Mouse (Mus musculus): ENCODE data around the gene Mrvi1.

Mrvi1 gene

DNA sequence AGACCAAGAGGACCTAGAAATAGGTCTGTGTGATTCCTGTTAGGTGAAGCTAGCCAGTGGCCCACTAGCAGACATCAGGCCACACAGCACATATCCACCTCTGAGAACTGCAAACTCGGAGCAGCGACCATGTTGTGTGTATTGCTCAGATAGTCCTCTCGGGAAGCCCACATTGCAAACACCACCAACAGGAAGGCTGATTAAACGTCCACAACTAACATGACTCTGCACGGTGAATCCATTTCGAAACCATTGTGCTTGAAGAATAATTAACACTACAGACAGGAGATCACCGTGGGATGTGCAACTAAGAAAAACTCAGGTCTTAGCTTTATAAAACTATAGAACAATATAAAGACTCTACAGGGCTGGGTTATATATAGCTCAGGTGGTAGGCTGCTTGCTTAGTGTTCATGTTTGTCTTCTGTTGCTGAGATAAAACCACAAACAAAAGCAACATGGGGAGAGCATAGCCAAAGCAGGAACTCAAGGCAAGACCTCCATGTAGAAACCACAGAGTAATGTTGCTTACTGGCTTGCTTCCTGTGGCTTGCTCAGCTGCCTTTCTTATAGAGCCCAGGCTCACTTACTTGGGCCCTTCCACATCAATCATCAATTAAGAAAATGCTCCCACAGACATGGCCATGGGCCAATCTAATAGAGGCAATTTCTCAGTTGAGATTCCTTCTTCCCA is 4.4 kb downstream of the Mrvi1 start:
- no peak for DNase-seq

DNA sequence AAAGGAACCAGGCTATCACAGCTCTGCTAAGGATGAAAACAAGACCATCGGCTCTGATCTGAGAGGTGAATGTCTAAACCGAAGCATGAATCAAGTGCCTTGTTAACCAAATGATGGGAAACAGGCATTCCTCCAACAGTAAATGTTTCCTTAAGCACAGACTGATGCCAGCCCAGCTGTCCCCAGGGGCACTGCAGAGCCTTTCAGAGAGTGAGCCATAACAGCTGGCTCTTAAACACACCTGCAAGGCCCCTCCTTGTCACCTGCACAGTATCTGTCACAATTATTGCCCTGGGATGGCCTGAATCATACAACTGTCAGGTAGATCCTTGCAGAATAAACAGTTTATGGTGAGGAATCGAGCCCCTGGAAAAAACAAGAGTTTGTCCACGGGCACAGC is 8.8 kb downstream of the Mrvi1 start:
- no peak for DNase-seq

DNA sequence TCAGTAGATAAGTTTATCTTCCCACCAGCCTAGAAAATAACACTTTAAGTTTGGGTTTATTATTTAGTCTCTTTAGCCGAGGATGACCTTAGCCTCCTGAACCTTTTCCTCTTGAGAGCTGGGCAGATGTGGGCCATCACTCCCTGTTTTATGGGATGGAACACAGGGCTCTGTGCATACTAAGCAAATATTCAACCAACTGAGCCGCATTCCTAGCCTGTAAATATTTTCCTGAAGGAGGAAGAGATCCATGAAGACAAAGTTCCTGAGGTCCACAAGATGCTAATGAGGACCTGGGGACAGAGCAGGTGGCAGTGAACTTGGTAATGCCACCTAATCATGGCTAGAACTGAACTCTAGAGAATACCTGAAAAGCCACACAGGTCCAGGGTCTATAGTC is 9.5 kb downstream of the Mrvi1 start:
- DNase-seq, result no peak

- no peak for DNase-seq
Observed at GRCm38 (mm10) chr7:110967373-110967772, 14.9 kb downstream of the Mrvi1 start.

- no peak for DNase-seq
Observed at GRCm38 (mm10) chr7:110966853-110967252, 15.4 kb downstream of the Mrvi1 start.

DNA sequence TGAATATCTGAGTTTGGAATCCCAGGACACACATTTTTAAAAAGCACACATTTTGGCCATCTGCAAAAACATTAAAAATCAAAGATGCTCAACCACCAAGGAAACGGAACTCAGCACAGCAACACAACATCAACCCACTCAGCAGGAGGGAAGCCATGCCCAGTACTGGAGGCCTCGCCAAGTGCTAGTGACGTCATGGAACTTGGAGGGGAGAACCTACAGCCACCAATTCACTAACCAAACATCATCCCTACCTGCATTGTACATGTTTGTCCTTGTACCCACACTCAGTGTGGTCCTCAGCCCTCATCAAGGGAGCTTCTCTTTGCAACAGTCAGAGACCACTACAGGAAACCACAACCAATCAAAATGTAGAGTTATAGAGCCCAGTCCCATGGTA is 16.9 kb downstream of the Mrvi1 start:
- DNase-seq, result peak; percentile 16

- DNase-seq, result no peak
Observed at GRCm38 (mm10) chr7:110963655-110963997, 18.6 kb downstream of the Mrvi1 start.

GRCm38 (mm10) chr7:110962943-110963654 is 19.2 kb downstream of the Mrvi1 start:
- DNase-seq, result no peak

DNA sequence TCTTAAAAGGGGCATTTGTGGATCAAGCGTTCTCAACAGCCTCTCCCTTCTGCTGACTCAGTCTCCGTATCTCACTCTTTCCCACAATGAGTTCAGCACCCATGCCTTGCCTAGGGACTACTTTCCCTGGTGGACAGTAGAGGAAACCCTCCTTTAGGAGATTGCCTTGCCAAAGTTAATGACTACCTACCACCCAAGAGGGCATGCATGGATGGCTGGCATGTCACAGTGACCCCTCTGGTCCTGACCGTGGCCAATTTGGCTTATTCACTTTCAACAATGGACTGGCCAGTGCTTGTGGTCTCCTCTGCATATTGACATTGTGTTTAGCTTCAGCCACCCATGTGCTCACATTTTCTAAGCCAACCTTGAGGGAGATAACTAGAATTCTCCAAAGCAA is 19.8 kb downstream of the Mrvi1 start:
- DNase-seq, result no peak

GRCm38 (mm10) chr7:110956422-110957170 is 25.7 kb downstream of the Mrvi1 start:
- DNase-seq, result no peak

- no peak for DNase-seq
Observed at GRCm38 (mm10) chr7:110955576-110955975, 26.7 kb downstream of the Mrvi1 start.

GRCm38 (mm10) chr7:110954072-110954858 is 28.0 kb downstream of the Mrvi1 start:
- DNase-seq, result no peak

DNA sequence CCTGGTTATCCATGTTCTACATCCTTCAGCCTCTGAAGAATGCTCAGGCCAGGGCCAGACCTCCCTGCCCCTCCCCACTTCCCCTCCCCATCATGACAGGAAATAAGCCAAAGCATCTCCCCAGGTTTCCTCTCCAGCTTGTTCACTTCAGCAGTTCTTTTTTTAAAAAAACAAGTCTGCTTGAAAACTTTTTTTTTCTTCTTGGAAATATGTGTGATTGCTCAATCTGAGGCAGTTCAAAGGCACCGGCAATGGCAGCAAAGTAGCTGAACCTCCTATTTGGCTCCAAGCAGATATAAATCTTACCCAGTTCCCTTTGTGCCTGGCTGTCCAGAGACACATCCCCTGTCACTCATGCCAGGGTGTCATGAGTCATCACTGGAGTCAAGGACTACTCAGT is 29.1 kb downstream of the Mrvi1 start:
- DNase-seq, result no peak

- DNase-seq, result no peak
Observed at GRCm38 (mm10) chr7:110950621-110950925, 31.7 kb downstream of the Mrvi1 start.

DNA sequence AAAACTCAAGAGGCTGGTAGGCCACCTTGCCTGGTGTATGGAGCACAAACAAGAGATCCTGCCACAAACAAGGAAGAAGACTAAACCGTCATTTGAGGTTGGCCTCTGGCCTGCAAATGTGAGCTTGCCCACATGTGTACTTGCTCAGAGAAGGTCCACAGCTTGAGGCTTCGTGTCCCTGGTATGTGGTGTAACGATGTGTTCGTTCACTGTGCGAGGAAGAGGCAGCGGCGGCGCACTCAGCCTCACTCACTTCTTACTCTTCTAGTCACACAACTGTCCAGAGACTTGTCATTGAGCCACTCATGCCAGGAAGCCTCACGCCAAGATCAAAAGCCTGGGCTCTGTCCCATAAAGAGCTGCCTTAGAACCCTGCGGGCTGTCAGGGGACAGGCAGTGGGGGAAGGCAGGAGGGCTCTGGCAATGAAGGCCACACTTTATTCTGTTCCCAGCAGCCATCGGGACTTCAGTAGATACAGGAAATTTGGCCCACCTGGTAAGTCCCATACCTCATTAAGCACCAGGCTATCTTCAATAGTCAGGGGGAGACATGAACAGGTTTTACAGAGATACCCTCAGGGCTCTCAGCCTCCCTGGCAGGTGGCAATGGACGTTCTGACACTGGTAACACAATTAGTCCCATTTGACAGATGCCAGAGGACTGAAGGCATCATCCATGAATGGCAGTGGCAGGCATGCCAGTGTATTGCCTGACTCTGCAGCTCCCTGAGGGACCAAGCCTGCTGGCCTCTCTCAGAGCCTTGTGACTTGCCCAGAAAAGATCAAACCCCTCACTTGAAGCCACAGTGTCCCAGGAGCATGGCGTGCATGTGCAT is 32.3 kb downstream of the Mrvi1 start:
- DNase-seq, result no peak

- no peak for DNase-seq
Observed at GRCm38 (mm10) chr7:110948579-110948978, 33.7 kb downstream of the Mrvi1 start.

GRCm38 (mm10) chr7:110947616-110948015 is 34.6 kb downstream of the Mrvi1 start:
- DNase-seq, result no peak

- DNase-seq, result no peak
Observed at GRCm38 (mm10) chr7:110946731-110947130, 35.5 kb downstream of the Mrvi1 start.

DNA sequence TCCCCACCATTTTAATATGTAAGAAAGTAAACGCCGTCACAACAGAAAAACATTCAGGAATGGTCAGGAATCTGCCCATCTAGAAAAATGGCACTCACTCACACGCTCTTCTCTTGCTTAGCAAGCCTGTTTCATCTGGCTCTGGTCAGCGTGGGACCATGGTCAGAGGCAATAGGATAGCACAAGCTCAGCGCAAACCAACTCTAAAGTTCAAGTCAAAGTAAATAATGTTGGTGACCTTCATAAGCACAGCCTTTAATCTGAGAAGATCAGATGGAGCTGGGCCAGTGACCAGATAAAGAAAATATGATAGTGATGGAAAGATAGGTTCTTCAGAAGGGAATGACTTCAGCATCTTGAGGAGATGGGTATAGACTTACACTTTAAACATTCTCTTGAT is 37.9 kb downstream of the Mrvi1 start:
- no peak for DNase-seq

DNA sequence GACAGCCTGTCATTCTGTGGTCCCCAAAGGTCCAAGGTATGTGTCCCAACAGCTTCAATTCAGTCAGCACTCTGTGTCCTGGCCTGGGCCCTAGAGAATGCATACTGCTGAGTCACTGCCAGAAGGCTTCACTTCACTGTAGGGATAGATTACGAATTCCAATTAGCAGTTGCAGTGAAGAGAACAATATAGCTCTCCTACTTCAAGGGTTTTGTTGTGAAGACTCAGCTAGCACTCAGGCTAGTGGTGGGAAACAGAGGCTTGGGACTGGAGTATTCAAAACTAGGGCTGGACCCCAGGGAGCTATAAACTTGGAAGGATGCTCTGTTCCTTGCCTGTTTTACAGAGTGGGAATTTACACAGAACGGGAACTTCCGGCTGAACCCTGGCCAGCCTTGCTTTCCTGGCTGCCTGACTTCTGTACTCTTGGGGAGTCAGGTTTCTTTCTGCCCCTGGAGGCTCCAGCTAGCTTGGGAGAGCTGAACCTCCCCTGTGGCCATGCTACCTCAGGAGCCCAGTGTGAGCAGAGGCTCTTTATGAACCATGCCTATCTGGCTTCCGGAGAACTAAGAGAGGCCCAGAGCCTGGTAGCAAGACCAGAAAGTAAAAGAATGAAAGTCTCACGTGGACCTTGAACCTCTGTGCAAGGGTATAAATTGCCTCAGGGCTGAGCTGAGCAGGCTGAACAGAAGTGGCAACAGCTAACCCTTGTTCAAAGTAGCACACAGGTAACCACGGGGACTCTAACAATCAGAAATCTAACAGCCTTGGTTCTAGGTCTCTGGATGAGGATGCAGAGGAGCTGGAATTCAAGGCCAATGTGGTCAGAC is 40.3 kb downstream of the Mrvi1 start:
- DNase-seq, result no peak

GRCm38 (mm10) chr7:110941116-110941521 is 41.1 kb downstream of the Mrvi1 start:
- DNase-seq, result no peak
